Mouse (Mus musculus) neutrophil, adult 5-6 weeks (primary cell): ENCODE data around the gene Gpc1. TPM values are rescaled to one million over a fixed set of nuclear protein-coding genes. Genes with fewer than 3 reads are reported as not detected.

ENCODE experiments used
- ATAC-seq: fragments of 151-379, 151-347 bp; 2 replicates; pipeline ENCODE4 v1.8.0; 2017; ENCODE audit warnings: mild to moderate bottlenecking, moderate TSS enrichment; ENCODE audit not compliant: insufficient number of reproducible peaks, poor library complexity, low FRiP score, severe bottlenecking; ENCODE audit errors: extremely low read depth
- total RNA-seq: library from RNA; stranded (forward); fragments of 200-1000 nt; gene quantifications from 2 replicates; pipeline ENCODE4 v1.2.3, GENCODE M21; 2017

The Gpc1 gene
- total RNA-seq, 1 experiment from 2014 or later: 3.0 TPM

DNA sequence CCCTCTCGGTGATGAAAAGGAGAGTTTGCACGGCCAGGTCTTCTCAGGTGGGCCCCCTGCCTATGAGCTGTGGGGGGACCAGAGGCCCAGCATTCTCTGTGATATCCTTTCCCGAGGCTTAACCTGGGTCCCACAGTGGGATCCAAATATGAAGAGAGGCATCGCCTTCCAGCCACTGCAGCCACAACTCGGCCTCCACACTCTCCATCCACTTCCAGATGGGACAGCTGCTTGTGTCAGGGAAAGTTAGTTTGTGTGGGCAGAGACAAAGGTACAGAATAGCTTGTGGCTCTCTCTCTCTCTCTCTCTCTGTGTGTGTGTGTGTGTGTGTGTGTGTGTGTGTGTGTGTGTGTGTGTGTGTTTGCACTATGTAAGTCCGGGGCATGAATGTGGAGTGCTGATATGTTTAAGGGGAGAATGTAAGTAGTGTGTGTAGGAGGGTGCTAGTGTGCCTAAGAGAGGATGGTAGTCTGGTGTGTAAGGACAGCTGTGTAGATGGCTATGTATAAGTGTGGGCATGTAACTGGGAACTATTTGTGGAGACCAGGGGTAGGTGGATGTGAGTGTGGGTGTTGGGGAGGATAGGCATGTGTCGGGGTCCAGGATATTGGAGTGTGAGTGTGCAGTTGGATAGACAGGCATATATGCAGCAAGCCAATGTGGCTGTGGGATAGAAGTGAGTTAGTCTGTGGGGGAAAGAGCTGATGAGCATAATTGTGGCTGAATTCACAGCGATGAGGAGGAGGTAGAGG, 44.1 kb downstream of the Gpc1 start:
- no peak for ATAC-seq

DNA sequence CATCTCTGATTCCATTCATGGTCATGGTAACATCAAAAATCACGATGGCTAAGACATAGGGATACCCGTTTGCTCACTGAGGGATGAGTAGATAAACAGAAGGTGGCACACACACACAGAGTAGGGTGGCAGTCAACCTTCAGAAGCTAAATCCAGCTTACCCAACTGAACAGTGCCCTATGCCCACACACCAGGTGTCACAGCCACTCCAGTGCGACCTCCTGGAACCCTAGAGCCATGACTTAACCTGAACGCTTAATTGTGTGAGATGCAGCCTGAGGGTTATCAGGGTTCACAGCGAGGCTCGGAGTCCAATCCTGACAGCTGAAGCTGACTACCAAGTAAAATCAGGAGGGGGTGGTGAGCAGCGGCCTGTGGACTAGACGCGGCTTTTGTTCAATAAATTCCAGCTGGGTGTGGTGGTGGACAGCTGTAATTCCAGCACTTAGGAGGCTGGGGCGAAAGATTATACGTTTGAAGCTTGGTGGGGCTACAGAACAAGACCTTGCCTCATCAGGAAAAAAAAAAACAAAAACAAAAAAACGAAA, 46.1 kb downstream of the Gpc1 start:
- no peak for ATAC-seq

DNA sequence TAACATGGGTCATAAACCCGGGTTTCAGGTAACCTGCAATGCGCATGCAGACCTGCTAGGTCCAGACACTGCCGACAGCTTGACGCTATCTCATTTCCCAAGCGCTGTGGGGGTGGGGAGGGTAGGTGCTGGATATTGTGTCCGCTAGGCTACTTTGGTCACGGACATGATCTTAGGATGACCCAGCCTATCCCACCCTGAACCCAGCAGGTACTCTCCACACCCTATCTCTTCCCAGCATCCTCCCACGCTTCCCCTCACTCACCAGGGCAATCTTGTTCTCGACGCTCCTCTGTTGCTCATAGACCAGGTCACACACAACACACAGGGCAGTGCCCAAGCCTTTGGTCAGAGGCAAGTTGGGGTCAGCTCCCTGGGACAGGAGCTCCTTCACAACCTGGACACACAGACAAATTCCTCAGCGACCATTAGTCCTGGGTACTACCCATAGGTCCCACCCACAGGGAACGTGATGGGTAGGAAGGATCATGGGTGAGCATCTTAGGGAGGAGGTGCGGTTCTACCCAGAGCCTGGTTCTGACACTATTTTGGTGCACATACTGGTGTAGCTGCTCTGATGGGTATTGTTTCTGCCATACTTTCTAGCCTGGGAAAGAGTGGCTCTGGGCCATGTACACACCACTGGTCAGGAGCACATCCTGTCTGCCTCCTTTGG, 46.8 kb downstream of the Gpc1 start:
- ATAC-seq: no peak

DNA sequence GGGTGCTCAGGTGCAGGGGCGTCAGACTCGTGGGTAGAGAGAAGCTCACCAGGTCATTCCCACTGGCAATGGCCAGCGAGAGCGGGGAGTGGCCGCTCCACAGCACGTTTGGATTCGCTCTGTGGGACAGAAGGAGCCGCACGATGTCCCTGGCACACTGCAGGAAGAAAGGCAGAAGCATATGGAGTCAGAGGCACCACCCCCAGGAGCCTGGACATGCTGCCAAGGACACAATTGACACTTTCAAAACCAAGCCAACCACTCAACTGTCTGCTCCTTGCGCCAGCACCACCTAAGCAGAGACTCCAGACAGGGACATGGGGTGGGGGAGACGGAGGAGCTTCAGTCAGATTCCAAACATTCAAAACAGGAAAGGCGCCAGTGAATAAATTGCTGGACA, 47.8 kb downstream of the Gpc1 start:
- ATAC-seq: no peak

DNA sequence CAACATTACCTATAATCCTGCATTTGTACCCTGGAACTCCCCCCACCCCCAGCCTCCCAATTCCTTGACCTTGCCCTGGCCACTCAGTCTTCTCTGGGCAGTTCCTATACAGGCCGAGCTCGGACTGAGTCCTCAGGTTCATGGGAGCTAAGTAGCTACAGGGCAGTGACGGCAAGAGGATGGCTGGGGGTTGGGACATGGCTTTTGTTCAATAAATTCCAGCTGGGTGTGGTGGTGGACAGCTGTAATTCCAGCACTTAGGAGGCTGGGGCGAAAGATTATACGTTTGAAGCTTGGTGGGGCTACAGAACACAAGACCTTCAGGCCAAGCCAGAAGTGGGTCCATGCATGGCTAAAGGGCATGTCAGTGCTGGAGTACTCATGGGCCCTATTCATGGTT, 48.7 kb downstream of the Gpc1 start:
- no peak for ATAC-seq

DNA sequence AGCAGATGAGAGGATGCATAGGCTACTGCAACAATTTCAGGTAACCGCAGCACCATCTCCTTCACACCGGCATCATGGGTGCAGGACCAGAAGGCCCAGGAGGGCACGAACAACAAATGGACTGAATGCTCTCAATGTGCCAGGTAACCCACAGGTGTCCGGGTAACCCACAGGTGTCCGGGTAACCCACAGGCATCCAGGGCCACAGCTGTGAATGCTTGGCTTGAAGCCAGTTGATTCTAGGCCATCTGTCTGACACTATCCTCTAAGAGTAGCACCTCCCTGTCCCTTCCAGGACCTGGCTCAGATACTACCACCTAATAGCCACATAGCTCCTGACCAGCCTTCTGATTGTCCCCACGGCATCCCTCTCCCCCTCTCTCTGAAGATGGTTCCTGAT, 50.5 kb downstream of the Gpc1 start:
- ATAC-seq: no peak

DNA sequence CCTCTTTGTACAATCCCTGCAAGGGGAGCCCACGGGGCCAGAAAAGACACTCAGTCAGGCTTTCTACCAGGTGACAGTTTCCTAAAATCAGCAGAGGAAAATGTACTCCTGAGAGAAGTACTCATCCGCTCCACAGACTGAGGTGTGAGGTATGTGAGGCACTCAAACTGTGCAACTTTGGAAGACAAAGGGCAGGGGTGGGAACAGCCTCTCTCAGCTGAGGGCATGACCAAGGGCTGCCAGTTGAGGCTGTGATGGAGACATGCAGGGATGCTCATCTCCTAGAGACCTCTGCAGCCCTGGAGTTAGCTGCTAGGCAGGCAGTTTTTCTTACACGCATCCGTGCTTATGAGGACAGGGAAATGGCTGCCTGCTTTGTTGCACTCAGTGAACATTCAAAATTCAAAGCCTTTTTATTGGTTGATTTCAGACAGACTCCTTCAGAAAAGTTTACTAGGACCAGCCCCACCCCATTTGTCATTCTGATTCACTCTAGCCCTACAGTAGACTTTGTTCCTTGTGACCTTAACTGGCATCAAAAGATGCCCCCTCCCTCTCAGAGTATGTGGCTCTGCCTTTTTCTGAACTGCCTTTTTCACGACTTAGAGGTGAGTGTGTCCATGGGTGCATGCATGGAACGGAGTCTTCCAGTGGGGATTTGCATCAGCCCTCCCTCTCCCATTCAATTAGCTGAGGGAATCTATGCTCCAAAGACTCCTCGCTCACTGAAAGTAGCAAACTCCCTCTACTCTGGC, 57.6 kb downstream of the Gpc1 start:
- ATAC-seq: no peak

DNA sequence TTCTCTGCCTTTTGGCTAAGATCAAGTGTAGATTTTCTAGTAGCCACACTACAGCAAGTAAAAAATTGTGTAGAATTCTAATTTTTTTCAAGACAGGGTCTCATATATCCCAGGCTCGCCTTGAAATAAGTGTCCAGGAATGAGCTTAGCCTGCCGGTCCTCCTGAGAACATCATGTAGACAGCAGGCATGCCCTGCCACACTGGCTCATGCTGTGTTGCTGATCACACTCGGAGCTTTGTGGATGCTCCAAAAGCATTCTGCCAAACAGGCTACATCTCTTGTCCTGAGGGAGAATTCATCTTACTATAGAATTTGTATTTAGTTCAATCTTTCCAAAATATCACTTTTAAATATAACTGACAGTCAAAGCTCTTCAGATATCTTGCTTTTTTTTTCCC, 61.3 kb downstream of the Gpc1 start:
- ATAC-seq: no peak

DNA sequence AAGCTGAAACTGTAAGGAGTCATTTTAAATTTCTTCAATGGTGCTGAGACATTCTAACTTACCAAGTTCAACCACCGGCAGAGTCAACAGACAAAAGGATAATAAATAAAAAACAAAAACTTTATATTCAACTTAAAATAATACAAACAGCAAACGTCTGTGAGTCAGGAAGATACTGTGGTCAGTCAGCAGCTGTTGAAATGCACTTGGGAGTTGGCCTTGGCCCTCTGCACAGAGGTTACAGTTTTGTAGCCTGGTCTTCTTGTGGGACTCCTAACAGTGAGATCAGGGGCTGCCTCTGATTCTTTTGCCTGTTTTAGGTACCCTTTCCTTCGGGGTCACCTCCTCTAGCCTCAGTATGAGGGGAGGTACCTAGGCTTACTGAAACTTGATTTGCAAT, 62.5 kb downstream of the Gpc1 start:
- no peak for ATAC-seq

DNA sequence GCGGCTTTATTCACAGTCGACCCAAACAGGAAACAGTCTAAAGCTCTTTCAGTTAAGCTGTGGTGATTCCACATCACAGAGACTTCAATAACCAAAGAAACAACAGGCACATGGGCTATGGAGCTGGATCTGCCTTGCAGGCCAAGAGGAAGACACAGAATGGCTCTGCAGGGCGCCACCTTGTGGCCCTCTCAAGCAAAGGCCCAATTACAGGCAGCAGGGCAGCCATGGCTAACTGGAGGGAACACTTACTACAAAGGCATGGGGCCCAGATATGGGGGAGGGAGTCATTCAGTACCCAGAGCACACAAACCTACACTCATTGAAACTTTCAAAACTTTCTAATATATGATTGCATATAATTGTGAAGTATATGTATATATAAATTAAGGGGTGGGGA, 63.6 kb downstream of the Gpc1 start:
- ATAC-seq: peak; percentile 89

DNA sequence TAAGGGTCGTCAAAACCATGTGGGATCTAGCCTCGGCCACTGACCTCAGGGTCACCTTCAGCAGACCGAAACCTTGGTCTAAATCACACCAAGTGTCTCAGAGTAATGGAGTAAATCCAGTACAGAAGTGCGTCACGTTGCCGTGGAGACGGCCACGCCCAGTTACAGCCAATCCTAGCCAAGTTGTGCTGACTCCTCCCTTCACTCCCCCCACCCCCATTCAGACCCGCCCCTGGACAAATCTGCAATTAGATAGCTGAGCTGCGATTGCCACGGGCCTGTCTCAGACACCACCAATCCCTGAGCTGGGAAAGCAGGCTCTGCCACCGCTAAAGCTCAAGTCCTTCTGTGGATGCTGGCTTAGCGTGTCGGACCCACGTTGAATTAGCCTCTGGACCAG, 71.3 kb downstream of the Gpc1 start, which contains the start of gene Ankmy1:
Ankmy1 (minus strand) TSS at position 121 of the 400 bp plus-strand sequence.
- no peak for ATAC-seq

DNA sequence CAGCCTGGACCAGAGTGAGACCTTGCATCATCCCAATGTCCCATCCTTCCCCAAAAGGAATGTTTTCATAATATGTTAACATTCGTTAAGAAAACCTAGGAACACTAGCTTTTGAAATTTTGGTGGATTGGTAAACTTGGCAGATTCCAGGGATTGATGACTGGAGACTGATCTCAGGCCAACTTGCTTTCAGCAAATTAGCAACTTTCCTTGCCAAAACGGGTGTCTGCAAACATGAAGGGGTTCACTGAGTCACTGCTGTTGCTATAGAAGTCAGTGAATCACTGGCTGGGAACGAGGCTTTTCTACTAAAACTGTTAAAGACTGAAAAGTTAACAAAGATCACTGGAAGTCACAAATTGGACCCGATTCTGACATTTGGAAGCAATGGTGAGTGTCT, 72.2 kb downstream of the Gpc1 start:
- ATAC-seq: no peak

DNA sequence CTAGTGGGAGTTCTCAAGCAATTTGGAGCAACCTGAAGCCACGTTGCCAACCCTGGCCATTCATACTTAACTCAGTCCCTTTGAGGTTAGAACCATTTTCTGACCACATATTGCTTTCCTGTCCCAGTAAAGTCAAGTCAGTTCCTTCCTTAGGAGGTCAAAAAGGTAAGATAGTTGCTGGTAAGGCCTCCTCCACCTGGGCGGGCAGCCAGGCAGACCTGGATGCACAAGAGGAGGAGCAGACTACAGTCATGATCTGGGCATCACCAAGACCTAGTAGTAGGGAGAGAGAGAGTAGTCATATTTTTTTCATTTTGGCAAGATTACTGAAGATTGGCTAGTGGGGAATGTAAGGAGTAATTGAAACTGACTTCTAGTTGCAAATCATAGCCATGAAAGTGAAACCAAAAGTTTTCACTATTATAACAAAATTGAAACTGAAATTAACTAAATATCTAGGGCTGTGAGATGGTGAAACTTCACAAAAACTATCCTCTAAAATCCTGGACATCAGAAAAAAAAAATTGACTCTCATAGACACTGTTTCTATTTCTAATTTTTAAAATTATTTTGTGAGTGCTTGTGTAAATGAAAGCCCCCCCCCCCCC, 74.4 kb downstream of the Gpc1 start:
- no peak for ATAC-seq

DNA sequence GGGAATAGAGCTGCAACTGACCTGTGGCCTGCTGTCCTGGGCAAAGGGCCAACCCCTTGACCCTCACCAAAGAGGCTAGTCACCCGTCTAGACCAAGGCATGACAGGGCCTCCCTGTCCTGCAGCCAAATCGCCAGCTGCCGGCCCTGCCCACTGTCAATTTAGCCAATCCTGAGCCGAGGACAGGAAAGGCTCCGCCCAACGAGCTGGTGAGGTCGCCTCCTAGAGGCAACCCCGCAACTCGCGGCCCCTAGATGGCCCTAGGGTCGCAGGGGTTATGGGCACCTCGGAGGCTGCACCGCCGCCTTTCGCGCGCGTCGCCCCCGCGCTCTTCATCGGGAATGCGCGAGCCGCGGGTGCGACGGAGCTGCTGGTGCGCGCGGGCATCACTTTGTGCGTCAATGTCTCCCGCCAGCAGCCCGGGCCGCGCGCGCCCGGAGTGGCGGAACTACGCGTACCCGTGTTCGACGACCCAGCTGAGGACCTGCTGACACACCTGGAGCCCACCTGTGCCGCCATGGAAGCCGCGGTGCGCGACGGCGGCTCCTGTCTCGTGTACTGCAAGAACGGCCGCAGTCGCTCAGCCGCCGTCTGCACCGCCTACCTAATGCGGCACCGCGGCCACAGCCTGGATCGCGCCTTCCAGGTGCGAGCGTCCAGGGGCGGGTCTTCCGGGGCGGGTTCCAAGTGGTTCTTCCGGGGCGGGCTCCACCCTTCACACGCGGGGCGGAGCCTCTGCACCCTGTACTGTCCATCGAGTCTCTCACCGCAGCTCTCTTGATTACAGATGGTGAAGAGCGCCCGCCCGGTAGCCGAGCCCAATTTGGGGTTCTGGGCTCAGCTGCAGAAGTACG, 75.6 kb downstream of the Gpc1 start, which contains the start of gene Dusp28:
Dusp28 (plus strand) TSS at position 203 of the 853 bp plus-strand sequence.
- peak; percentile 76 for ATAC-seq

DNA sequence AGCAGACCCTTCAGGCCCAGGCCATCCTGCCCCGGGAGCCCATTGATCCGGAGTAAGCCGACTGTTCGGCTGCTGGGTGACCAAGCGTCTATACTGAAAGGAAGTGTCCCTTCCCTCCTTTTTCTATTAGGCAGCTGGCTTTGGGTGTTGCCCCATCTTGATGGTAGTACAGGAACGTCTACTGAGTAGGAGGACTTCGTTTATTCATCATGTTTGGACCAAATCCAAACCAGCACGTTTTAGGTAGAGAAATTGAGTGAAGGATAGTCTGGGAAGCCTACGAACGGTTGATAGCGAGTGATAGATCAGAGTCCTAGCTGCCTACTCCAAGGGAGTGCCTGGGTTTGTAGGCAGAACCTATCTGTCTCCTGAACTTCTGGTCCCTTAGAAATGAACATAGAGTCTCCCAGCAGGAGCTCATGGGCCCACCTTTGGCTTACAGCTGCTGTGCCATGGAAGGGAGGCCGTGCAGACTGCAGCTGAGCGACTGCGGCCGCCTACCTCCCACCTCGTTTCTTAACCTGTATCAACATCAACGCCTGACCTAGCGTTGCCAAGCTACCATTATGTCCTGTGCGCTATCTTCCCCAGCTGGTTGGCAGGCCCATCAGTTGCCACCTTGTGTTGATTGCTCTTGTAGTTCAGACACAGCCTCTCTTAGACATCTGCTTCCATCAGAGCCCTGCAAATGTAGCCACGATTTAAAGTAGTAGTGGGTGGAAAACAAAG, 76.4 kb downstream of the Gpc1 start:
- ATAC-seq: no peak

DNA sequence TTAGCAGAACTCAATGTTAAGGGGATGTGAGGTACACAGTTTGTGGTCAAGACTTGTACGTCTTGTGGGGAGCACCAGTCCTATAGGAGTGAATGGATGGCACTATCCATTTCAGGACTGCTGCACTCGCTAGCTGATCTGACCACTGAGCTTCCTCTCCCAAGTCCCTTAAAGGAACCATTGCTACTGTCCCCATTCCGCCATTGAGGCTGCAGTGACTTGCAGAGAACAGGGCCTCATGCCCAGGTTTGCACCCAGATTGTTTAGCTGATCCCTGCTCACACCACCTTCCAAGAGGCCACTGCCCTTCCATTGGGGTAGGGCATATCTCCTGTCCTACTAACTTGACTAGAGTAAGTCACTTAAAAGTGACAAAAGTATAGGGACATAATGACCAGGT, 77.2 kb downstream of the Gpc1 start:
- no peak for ATAC-seq

DNA sequence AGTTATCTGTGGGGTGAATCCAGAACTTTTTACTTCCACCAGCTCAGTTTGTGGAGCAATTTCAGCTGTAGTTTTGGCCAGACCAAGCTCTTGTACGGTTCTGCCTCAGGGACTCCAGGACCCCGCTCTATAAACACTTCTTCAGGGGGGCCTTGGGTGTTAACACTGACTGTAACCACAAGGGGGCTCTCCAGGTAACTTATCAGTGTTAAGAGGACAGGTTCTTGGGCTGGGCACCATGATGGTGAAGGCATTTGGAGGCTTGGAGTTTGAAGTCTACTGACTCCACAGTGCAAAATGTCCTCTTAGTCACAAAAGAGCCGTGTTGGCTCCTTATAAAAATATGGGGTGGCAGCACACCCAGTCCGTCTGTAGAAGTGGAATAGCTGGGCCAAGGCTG, 77.6 kb downstream of the Gpc1 start:
- ATAC-seq: no peak
